In the genomic region with DNA sequence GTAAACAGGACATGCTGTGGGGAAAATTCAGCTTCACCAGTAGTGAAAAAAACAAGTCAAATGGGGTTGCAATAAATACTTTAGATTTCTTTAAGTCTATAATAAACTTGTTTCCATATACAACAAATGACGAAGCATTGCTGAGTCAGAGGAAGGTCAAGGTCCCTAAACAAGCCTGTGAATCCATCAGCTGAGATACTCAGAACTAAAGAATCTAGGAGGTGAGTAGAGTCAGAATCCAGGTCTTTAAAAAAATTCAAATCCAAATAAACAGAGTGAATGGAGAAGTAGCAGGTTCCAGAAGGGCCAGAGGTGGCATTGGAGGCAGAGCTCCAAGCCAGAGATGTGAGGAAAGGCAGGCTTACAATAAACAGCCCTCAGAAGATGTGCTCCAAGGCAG, we compare ENCODE assay signal across 16 mouse cellular contexts.
DNase-seq lines count a peak whose midpoint lies in the region.
"Had no signal": no experiment of that assay in that cellular context is flagged by ENCODE, and none has a peak within 500 bp of the region (broad histone marks: within the 10 kb centered on the region; RNA-seq: fewer than 3 reads in every experiment).

No protein-coding gene starts in this region.

- DNase-seq in 3T3-L1 (ENCODE audit: low read depth, low spot score): peak; percentile 62
- DNase-seq in NIH3T3 (ENCODE audit: low read depth): peak; percentile 79
- no peak for DNase-seq in gastrocnemius, adult 8-10 months (ENCODE audit: low spot score in 2 of 2)
- no peak for DNase-seq in urinary bladder, postnatal 36 days (ENCODE audit: low spot score in 2 of 2)
- DNase-seq: adrenal gland, adult 2 months; adrenal gland, adult 8-10 months; adrenal gland, postnatal 10 days; adrenal gland, postnatal 14 days; adrenal gland, postnatal 25 days; adrenal gland, postnatal 36 days; B cell, adult 2 months; cerebellum, adult 11 months; cerebellum, adult 11-12 months; cerebellum, adult 18-20 months; cerebellum, adult 2 months; cerebellum, adult 8-10 months had no signal

Comparison
In these comparisons a context has a peak if more than half of its experiments do, and no peak if none do; other contexts are left out.
1. DNase-seq: peak in 3T3-L1 (single experiment) and NIH3T3 (single experiment); none in gastrocnemius, adult 8-10 months (0 of 2) and urinary bladder, postnatal 36 days (0 of 2).